Mouse (Mus musculus): ENCODE measurements around the gene Ebf1. TPM values are rescaled to one million over a fixed set of nuclear protein-coding genes. Genes with fewer than 3 reads are reported as not detected.

Ebf1 gene
- total RNA-seq, 4 experiments from 2014 or later = 5.1 to 8.0 (median 6.2) TPM

DNA sequence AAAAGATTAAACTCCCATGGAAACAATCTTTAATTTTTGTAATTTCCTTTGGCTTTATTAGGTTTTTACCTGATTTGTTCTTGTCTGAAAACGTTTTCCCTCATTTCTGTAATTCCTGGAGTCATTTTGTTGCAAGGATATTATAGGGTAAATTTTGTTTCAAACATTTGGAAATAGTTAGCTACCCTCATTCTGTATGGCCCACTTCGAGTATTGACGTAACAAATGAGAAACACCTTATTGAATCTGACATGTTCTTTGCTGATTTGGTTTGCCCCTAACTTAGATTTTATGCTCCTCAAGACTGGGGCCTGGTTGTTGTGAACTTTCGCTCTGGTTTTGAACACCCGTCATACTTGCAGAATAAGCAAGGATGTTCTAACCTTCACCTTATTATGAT, 120.9 kb downstream of the Ebf1 start:
- no peak for DNase-seq (ENCODE audit: low spot score in 2 of 2)

DNA sequence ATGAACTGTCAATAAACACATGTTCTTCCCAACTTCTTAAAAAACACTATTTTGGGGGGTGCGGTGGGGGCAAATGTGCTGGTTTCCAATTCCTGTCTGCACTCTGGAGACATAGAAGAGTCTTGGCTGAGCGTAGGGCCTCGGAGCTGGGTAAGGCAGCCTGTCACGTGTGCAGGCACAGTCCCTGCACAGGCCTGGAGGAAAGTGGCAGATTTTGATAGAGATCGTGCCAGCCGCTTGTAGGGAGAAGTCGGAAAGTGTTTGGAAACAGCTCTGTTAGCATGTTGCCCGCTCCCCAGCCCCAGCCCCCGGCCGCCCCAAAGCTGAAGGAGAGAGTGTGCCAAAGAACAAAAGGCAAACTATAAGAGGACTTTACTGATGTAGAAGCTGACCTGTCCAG, 121.7 kb downstream of the Ebf1 start:
- no peak for DNase-seq (ENCODE audit: low spot score in 2 of 2)

DNA sequence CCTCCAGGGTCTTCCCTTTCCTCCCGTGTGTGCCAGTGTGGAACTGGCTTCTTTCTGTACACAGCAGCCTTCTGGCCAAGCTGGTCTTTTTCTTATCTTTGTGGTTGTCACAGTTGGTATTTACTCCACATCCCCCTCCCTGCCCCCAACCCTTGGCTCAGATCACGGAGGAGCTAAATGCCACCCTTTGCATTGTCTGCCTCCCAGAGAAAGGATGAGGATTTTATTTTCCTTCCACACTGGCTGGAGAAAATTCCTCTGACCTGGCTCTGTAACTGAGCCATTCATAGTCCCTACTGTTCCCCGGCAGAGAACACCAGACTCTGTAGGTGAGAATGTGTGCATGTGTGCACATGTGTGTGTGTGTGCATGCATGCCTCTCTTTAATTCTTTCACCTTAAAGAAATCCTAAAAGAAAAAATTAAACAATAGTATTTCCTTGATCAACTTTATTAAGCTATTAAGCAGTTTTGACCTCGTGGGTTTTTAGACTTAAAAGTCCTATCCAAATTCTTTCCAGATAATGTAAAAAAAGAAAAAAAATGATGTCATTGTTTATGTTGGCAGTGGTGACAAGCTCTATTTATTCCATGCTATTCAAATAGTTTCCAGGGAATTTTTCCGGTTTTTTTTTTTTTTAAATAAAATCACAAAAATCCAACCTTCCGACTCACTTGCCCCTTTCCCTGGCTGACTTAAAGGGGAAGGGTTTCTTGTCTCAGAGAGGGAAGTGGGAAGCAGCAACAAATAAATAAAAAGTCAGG, 123.3 kb downstream of the Ebf1 start:
- no peak for DNase-seq (ENCODE audit: low spot score in 2 of 2)

GRCm38 (mm10) chr11:44741042-44741491, 124.0 kb downstream of the Ebf1 start:
- DNase-seq (ENCODE audit: low spot score in 2 of 2) = no peak

DNA sequence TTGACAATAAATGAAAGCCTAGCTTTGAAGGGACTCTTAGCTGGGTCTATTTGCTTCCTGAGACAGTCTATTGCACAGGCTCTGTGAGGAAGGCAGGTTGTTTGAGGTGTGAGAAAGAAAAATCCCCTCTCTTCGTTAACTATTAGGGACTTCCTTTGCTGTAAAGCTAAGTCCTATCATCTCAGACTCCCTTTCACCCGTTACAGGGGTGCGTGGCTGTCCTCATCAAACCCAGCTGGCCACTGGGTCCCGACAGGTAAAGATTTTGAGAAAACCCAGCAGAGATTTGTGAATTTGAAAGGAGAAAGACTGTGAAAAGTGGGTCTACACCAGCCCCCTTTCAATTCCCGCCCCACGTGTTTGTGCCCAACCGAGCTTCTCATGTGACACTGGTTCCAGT, 127.3 kb downstream of the Ebf1 start:
- no peak for DNase-seq (ENCODE audit: low spot score in 2 of 2)

- no peak for DNase-seq (ENCODE audit: low spot score in 2 of 2)
Measured at GRCm38 (mm10) chr11:44745946-44746345, 128.8 kb downstream of the Ebf1 start.

GRCm38 (mm10) chr11:44746731-44747130, 129.6 kb downstream of the Ebf1 start:
- no peak for DNase-seq (ENCODE audit: low spot score in 2 of 2)

GRCm38 (mm10) chr11:44749309-44749708, 132.2 kb downstream of the Ebf1 start:
- no peak for DNase-seq (ENCODE audit: low spot score in 2 of 2)

GRCm38 (mm10) chr11:44754336-44754735, 137.2 kb downstream of the Ebf1 start:
- no peak for DNase-seq (ENCODE audit: low spot score in 2 of 2)

- no peak for DNase-seq (ENCODE audit: low spot score in 2 of 2)
Measured at GRCm38 (mm10) chr11:44756321-44756720, 139.2 kb downstream of the Ebf1 start.

- no peak for DNase-seq (ENCODE audit: low spot score in 2 of 2)
Measured at GRCm38 (mm10) chr11:44758857-44759256, 141.7 kb downstream of the Ebf1 start.

GRCm38 (mm10) chr11:44761128-44761996, 144.2 kb downstream of the Ebf1 start:
- DNase-seq (ENCODE audit: low spot score in 2 of 2) = no peak

- DNase-seq (ENCODE audit: low spot score in 2 of 2) = no peak
Measured at GRCm38 (mm10) chr11:44763992-44764835, 147.1 kb downstream of the Ebf1 start.

- no peak for DNase-seq (ENCODE audit: low spot score in 2 of 2)
Measured at GRCm38 (mm10) chr11:44764988-44765387, 147.9 kb downstream of the Ebf1 start.

- DNase-seq (ENCODE audit: low spot score in 2 of 2) = no peak
Measured at GRCm38 (mm10) chr11:44766246-44766645, 149.1 kb downstream of the Ebf1 start.

DNA sequence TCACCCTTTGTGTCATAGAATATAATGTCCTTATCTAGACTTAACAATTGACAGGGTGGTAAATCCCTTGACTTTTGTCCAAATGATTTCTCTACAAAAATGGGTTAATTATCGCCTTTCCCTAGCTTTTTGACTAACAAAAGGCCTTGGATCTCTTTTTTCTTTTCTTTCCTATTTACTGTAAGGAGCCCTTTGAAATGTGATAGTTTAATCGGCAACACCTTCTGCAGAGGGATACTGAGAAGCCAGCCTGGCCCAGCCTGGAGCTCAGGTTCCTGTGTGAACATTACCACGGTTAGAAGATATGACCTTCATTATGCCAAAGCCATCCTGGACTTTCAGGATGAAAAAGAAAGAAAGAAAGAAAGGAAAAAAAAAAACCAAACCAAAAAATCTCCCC, 150.2 kb downstream of the Ebf1 start:
- no peak for DNase-seq (ENCODE audit: low spot score in 2 of 2)

DNA sequence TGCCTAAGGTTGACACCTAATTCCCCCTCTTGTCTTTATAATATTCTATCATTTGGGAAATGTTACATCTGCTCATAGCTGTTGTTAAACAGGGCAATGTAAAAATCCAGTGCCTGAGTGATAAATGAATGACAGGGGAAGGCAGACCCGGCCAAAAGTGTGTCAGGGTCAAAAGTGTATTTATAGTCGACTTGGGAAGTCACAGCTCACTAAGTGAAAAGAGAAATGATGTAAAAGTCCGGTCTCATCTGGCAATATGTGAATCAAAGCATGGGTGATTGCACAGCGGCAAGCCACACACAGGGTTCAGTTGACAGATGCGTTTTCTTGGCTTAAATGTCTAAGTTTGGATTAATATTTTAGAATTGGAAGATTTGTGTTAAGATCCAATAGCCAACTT, 151.2 kb downstream of the Ebf1 start:
- DNase-seq (ENCODE audit: low spot score in 2 of 2) = no peak

DNA sequence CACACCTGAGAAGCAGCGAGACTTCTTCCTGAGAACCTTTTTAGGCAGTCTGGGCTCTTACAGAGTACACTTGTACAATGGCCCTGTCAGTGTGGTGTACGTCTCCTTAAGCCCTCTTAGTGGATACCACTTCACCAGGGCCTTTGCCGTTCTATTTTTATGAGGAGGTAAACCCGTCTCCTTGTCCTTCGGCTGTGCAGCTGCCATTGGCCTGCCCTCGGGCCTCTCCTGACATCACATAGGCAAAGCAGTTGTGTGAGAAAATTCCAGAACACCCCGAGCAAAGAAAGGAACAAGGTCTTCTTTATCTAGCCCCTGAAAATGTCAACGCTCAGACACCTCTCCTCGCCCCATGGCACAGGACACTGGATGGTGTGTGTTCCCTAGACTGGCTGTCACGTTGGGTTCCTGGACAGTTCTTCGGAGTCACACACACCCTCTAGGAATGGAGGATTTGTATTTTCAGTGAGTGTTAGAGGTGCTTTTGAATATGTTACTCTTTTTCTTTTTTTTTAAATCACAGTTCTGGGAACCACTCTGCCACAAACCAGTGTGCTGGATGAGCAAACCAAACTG, 154.0 kb downstream of the Ebf1 start:
- DNase-seq (ENCODE audit: low spot score in 2 of 2) = no peak

DNA sequence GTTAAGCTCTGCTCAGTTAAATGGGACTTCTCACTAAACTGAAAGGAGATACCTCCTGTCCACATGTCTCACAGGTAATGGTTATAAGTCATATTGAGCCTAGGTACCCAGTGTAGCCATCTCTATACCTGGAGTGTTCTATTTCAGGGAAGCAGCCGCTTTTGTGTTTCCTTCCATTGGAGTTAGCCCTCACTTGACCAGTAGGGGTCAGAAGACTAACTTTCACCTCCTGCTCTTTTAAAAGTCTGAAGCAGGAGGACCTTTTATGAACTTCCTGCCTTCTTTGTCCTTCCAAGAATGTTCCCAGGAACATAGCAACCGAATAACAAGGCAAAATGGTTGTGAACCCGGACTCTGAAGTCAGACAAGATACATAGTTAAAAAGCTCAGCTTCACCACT, 157.3 kb downstream of the Ebf1 start:
- no peak for DNase-seq (ENCODE audit: low spot score in 2 of 2)

- DNase-seq (ENCODE audit: low spot score in 2 of 2) = no peak
Measured at GRCm38 (mm10) chr11:44775549-44775948, 158.4 kb downstream of the Ebf1 start.

- no peak for DNase-seq (ENCODE audit: low spot score in 2 of 2)
Measured at GRCm38 (mm10) chr11:44776556-44776955, 159.4 kb downstream of the Ebf1 start.

Data from gastrocnemius, adult 8-10 months (tissue).